Mouse (Mus musculus) cortical plate, adult 2 months (tissue): Measurements from ENCODE around the gene Gpalpp1.

ENCODE experiments used
- CTCF ChIP-seq: fragments of 200-500 bp; IDR thresholded peaks from 2 replicates; pipeline ENCODE4 v1.5.1; 2011; ENCODE audit warnings: mild to moderate bottlenecking, control low read depth, low read length; ENCODE audit not compliant: insufficient read depth; ENCODE audit errors: extremely low read depth
- POLR2A ChIP-seq: fragments of 200-500 bp; IDR thresholded peaks from 2 replicates; pipeline ENCODE4 v1.6.1; 2011; ENCODE audit warnings: mild to moderate bottlenecking, low read length, control low read depth; ENCODE audit not compliant: insufficient read depth; ENCODE audit errors: extremely low read depth

- TF ChIP-seq POLR2A (no peak), CTCF (no peak)
These were observed 41.2 kb upstream of the Gpalpp1 start for GRCm38 (mm10) chr14:76151820-76152161.
